Mouse (Mus musculus) bone marrow macrophage, adult 2 months (primary cell): ENCODE measurements around the gene Kcnip4.

Source experiments
- CTCF ChIP-seq: IDR thresholded peaks from 2 replicates; pipeline ENCODE4 v1.5.1; 2012; ENCODE audit warnings: low read depth, mild to moderate bottlenecking, low read length, moderate library complexity
- POLR2A ChIP-seq: IDR thresholded peaks from 2 replicates; pipeline ENCODE4 v1.6.1; 2012; ENCODE audit warnings: mild to moderate bottlenecking, low read depth, low read length, borderline replicate concordance

DNA sequence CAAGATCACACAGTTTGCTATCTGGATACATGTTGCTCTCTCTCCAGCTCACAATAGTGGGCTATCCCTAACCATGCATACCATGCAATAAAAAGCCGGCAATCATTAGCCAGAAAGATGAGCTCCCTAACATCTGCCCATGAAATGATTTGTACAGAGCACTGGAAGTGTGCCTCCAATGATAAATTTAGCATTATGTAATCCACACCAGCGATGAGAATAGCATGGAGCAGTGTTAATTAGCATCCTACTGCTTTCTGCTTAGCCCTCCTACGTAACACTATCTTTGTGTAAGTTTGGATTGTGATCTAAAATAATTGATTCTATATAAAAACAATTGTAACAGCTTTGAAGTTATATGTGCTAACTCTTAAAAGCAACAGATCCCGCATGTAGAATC, 268.7 kb downstream of the Kcnip4 start:
- TF ChIP-seq CTCF: no peak
- no peak for TF ChIP-seq POLR2A
